Mouse (Mus musculus) forebrain, embryonic 11.5 days (tissue): Measurements from ENCODE around the gene Fbxo36. TPM values are rescaled to one million over a fixed set of nuclear protein-coding genes. Genes with fewer than 3 reads are reported as not detected.

Experiments
- ATAC-seq: fragments of 200-750 bp; cut with Nextera tagmentation; replicated peaks from 2 replicates; pipeline ENCODE4 v1.8.0; 2017; ENCODE audit warnings: moderate TSS enrichment; ENCODE audit not compliant: low FRiP score
- DNase-seq: peaks from one replicate; pipeline ENCODE4 v3.0.0-alpha.2; 2017; ENCODE audit warnings: low spot score
- H3K27ac ChIP-seq: fragments of 300-500 bp; sonication (generic); 2 replicates; pipeline ENCODE4 v1.5.1; 2014; ENCODE audit warnings: low read depth, low read length
- H3K27me3 ChIP-seq: fragments of 300-500 bp; sonication (generic); 2 replicates; pipeline ENCODE4 v1.6.1; 2014; ENCODE audit warnings: mild to moderate bottlenecking, low read length, mixed read lengths; ENCODE audit not compliant: control insufficient read depth, insufficient read depth
- H3K36me3 ChIP-seq: fragments of 300-500 bp; sonication (generic); 2 replicates; pipeline ENCODE4 v1.6.1; 2014; ENCODE audit warnings: mild to moderate bottlenecking, low read length, moderate library complexity, mixed read lengths; ENCODE audit not compliant: control insufficient read depth, insufficient read depth
- H3K4me1 ChIP-seq: fragments of 300-500 bp; sonication (generic); replicated peaks from 2 replicates; pipeline ENCODE4 v1.6.1; 2014; ENCODE audit warnings: low read length, mixed read lengths; ENCODE audit not compliant: control insufficient read depth, insufficient read depth
- H3K4me2 ChIP-seq: fragments of 300-500 bp; sonication (generic); 2 replicates; pipeline ENCODE4 v1.6.1; 2014; ENCODE audit warnings: low read depth, mild to moderate bottlenecking, low read length, moderate library complexity, mixed read lengths; ENCODE audit not compliant: severe bottlenecking
- H3K4me3 ChIP-seq: fragments of 300-500 bp; sonication (generic); 2 replicates; pipeline ENCODE4 v1.5.1; 2014; ENCODE audit warnings: low read depth, low read length
- H3K9ac ChIP-seq: fragments of 300-500 bp; sonication (generic); 2 replicates; pipeline ENCODE4 v1.6.1; 2014; ENCODE audit warnings: low read length
- H3K9me3 ChIP-seq: fragments of 300-500 bp; sonication (generic); 2 replicates; pipeline ENCODE4 v1.6.1; 2016; ENCODE audit warnings: low read length, mixed read lengths; ENCODE audit not compliant: control insufficient read depth
- WGBS: fragments of 180-500 bp; shearing (Covaris S2); extraction: QIAGEN DNeasy Blood & Tissue Kit; methylation state at CpG from one replicate; pipeline ENCODE4 v1.1.7; 2014; 5-methylcytosine and 5-hydroxymethylcytosine counted together
- polyA plus RNA-seq: library from polyadenylated mRNA; unstranded; fragments of >200 nt; fragmentation: Nextera tagmentation; extraction: Ambion mirVana; gene quantifications from 2 replicates; pipeline ENCODE4 v1.2.1, GENCODE M21; 2014

The Fbxo36 gene
- polyA plus RNA-seq = 10.3 and 11.8 TPM in 2 replicates

DNA sequence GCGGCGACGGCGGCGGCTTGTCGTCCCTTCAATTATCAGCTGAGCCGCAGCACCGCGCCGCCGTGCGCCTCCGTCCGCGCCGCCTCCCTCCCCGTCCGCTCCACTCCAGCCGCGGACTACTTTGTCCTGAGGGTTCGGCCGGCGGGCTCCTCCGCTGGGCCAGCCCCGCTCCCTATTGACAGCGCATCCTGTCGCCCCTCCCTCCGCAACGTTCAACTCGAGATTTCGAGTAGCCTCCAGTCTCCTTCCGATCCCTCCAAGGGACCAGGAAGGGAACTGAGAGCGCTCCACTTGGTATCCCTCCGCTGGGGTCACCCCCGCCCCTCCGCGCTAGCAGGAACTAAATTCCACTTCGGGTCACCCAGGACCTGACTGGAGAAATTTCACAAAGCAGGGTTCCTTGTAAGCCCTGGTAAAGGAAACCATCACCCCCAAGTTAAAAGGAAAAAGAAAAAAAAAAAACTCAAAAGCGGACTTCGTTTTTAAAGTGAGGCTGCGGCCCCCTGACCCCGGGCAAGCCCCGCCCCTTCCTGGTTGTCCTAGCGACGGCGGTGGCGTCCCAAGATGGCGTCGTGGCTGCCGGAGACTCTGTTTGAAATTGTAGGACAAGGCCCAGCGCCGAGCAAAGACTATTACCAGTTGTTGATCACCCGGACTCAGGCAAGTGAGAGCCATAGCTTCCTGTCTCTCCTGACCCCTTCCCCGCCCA is at the start of gene Fbxo36:
TSS of gene Fbxo36 (plus strand) at position 533 of the 709 bp plus-strand sequence.
- ATAC-seq (peak; percentile 93), DNase-seq (peak; percentile 97)
- peak within 1 kb of the TSS; percentile 77 for H3K4me2 ChIP-seq
- H3K27me3 ChIP-seq = no peaks in the 10 kb centered on the region
- peak within 1 kb of the TSS; percentile 95 for H3K9ac ChIP-seq
- peak within 1 kb of the TSS; percentile 96 for H3K4me3 ChIP-seq
- no peaks in the 10 kb centered on the region for H3K36me3 ChIP-seq
- H3K4me1 ChIP-seq = no peaks in the 10 kb centered on the region
- WGBS = under 1% methylated on average over 54 of the region's 54 CpGs
- no peaks in the 10 kb centered on the region for H3K9me3 ChIP-seq
- peak within 1 kb of the TSS; percentile 93 for H3K27ac ChIP-seq

DNA sequence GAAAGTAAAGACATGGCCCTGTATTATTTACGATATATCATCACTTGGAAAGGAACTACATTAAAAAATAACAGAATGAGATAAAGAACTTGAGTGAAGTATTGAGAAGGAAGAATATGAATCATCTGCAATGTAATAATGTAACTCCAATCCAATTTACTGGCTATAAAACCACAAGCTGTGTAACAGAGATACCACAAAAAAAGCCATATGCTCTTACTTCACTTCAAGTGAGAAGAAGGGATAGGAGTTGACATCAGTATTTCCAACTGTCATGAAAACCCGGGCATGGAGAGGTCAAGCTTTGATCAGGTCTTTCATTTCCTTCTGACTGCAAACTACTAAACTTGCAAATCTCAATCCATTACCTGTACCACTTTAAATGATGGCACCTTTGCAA is 48.2 kb upstream of the Fbxo36 start:
- Histone ChIP-seq H3K4me3 (no peak overlapping the region), H3K4me2 (no peak overlapping the region), H3K36me3 (no peaks in the 10 kb centered on the region; the same call in none of the 2 replicates), H3K27ac (no peak overlapping the region), H3K9me3 (no peaks in the 10 kb centered on the region), H3K27me3 (no peaks in the 10 kb centered on the region), H3K9ac (no peak overlapping the region), H3K4me1 (no peaks in the 10 kb centered on the region)
- ATAC-seq = no peak
- 94% methylated on average over 2 of the region's 2 CpGs for WGBS
- no peak for DNase-seq

DNA sequence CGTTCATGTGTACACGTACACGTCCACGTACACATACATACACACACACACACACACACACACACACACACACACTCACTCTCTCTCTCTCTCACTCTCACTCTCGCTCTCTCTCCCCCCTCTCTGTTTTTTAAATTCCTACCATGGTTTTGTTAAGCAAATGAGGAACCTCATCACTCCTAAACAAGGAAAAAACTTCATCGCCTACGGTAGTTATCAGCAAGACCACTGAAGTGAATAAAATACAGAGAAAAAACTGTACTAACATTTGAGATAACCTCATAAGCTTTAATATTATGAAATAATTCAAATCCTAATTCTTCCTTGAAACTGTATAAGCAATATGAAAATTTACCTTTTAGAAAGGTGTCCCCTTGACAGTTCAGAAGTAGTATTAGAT is 44.3 kb upstream of the Fbxo36 start:
- no peak for DNase-seq
- no peak overlapping the region for H3K4me2 ChIP-seq
- H3K27ac ChIP-seq = no peak overlapping the region
- WGBS = 94% methylated on average over 7 of the region's 7 CpGs
- H3K9ac ChIP-seq = no peak overlapping the region
- H3K36me3 ChIP-seq = no peaks in the 10 kb centered on the region; the same call in 1 of the 2 replicates
- ATAC-seq = no peak
- no peaks in the 10 kb centered on the region for H3K9me3 ChIP-seq
- H3K4me3 ChIP-seq = no peak overlapping the region
- no peaks in the 10 kb centered on the region for H3K27me3 ChIP-seq
- H3K4me1 ChIP-seq = no peaks in the 10 kb centered on the region

DNA sequence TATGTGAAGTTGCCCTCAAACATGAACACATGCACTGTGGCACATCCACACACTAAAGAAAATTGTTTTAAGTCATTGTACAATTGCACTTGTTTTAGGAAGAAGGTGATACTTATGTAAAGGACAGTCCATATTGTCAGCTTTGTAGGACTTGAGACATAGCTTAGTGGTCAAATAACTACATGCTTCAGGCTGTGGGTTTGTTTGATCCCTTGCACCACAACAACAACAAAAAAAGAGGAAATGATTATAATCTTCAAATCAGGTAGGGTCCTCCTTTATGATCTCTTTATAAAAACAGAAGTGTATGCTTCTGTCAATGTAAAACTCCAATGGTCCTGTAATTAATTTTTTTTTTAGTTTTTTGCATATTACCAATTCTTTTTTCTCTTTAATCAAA is 40.5 kb upstream of the Fbxo36 start:
- no peaks in the 10 kb centered on the region for H3K4me1 ChIP-seq
- H3K9me3 ChIP-seq = no peaks in the 10 kb centered on the region
- no peaks in the 10 kb centered on the region for H3K27me3 ChIP-seq
- no peaks in the 10 kb centered on the region; the same call in 1 of the 2 replicates for H3K36me3 ChIP-seq
- no peak overlapping the region for H3K27ac ChIP-seq
- DNase-seq (no peak), ATAC-seq (no peak)
- H3K4me3 ChIP-seq = no peak overlapping the region
- H3K4me2 ChIP-seq = no peak overlapping the region
- no peak overlapping the region for H3K9ac ChIP-seq

DNA sequence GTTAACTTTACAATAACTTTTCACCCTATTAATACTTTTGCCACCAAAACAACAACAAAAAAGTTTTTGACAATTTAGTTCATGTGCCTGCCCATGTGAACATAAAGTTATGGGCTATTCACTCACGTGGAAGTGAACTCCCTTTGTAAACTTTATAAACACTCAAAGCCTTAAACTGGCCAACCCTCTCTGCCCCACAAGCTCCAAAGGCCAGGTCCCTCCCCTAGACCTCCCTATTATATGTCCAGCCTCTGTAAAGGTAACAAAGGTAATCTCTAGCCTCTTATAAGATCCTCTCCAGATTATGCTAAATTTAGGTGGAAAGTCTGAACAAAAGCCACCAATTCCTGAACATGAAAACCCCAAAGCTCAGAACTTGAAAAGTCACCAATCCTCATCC is 35.9 kb upstream of the Fbxo36 start:
- no peaks in the 10 kb centered on the region for H3K36me3 ChIP-seq
- no peaks in the 10 kb centered on the region for H3K9me3 ChIP-seq
- 87% methylated on average over 1 of the region's 1 CpGs for WGBS
- H3K27me3 ChIP-seq = no peaks in the 10 kb centered on the region
- no peak overlapping the region for H3K4me2 ChIP-seq
- DNase-seq (no peak), ATAC-seq (no peak)
- no peak overlapping the region for H3K4me3 ChIP-seq
- H3K27ac ChIP-seq = no peak overlapping the region
- no peaks in the 10 kb centered on the region for H3K4me1 ChIP-seq
- no peak overlapping the region for H3K9ac ChIP-seq

DNA sequence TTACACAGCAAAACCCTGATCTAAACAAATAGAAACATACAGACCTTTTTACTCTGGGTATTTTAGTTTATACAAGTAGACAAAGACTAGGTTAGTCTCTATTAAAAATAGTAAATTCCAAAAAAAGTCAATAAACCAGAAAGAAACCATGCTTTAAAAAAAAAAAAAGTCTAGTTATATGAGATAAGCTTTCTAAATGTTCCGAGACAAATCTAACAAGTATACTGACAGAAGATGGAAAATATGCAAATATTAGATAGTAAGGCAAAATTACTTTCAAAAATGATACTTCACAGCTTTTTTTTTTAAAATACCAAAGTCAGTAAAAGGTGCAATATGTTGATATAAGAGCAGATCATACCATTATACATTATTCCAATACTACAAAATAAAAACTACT is 22.0 kb upstream of the Fbxo36 start:
- Histone ChIP-seq H3K4me2 (no peak overlapping the region), H3K36me3 (no peaks in the 10 kb centered on the region; the same call in 1 of the 2 replicates)
- WGBS = 92% methylated on average over 1 of the region's 1 CpGs

DNA sequence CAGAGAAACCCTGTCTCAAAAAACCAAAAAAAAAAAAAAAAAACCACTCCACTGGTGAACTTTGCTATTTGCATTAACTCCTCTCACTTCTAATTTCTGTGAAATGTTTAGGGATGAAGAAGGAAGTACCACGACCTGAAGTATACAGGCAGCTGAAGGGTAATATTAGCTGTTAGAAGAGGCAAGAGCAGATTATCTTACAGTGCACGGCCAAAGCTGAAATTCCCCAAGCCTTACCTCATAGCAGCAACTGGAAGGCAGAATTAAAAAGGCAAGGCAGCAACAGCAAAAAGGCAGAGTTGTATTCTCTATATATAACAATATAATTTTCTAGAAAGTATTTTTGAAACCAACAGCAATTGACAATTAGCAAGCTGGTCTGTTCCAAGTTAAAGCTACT is 14.6 kb upstream of the Fbxo36 start:
- Histone ChIP-seq H3K4me3 (no peak overlapping the region), H3K27ac (no peak overlapping the region), H3K4me1 (no peaks in the 10 kb centered on the region), H3K9me3 (no peaks in the 10 kb centered on the region), H3K36me3 (no peaks in the 10 kb centered on the region; the same call in 1 of the 2 replicates), H3K9ac (no peak overlapping the region), H3K27me3 (no peaks in the 10 kb centered on the region), H3K4me2 (no peak overlapping the region)
- WGBS = 87% methylated on average over 2 of the region's 2 CpGs
- ATAC-seq (no peak), DNase-seq (no peak)

More for the DNA sequence above, 22.0 kb upstream of the Fbxo36 start:
- no peak overlapping the region for H3K27ac ChIP-seq
- DNase-seq (no peak), ATAC-seq (no peak)
- H3K27me3 ChIP-seq = no peaks in the 10 kb centered on the region
- H3K9me3 ChIP-seq = no peaks in the 10 kb centered on the region
- H3K4me1 ChIP-seq = no peaks in the 10 kb centered on the region
- no peak overlapping the region for H3K9ac ChIP-seq
- no peak overlapping the region for H3K4me3 ChIP-seq

DNA sequence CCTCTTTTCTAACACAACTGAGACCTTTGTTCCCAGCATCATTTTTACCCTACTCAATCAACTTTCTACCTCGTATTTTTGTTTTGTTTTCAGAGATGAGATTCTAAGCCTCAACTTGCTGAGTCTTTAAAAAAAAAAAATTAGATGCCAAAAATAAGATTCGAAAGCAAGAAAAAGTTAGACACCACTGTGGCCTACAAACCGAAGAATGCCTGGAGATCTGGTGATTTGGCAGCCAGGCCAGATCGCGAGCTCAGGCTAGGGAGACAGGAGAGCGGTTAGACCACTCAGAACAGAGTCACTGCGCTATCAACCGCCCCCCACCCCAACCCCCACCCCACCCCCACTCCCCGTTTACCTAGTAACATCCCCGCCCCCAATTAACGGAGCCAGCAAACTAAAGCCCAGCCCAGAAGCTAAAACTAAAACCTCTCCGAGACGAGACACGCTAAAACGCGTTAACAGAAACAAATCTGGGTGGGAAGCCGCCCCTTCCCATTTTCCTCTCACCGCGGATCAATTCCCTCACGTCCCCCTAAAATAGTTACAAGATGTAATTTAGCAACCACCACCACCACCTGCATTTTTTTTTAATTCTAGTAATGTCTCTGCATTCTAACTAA is 2.0 kb upstream of the Fbxo36 start:
- WGBS = 9% methylated on average over 20 of the region's 20 CpGs
- DNase-seq (no peak), ATAC-seq (no peak)
- no peaks in the 10 kb centered on the region for H3K4me1 ChIP-seq
- peak overlapping the region; percentile 95 for H3K9ac ChIP-seq
- no peaks in the 10 kb centered on the region for H3K9me3 ChIP-seq
- peak overlapping the region; percentile 96 for H3K4me3 ChIP-seq
- H3K27me3 ChIP-seq = no peaks in the 10 kb centered on the region
- H3K4me2 ChIP-seq = peak overlapping the region; percentile 77
- H3K27ac ChIP-seq = no peak overlapping the region
- H3K36me3 ChIP-seq = no peaks in the 10 kb centered on the region; the same call in 1 of the 2 replicates
